ENCODE assay signal across 7 mouse cellular contexts in genomic region chr7:109175670-109176625, GRCm38 (mm10). TPM values are rescaled to one million over a fixed set of nuclear protein-coding genes. Genes with fewer than 3 reads are reported as not detected.
DNase-seq lines count a peak whose midpoint lies in the region; ATAC-seq and TF ChIP-seq lines count a peak whose summit lies in the region.

No protein-coding gene starts in this region.

- H3K36me3 ChIP-seq in lung, embryonic 16.5 days (ENCODE audit: control insufficient read depth, insufficient read depth, low read length), result no peaks in the 10 kb centered on the region
- H3K36me3 ChIP-seq in embryonic facial prominence, embryonic 14.5 days (ENCODE audit: control insufficient read depth, insufficient read depth, low read length), result no peaks in the 10 kb centered on the region
- no peaks in the 10 kb centered on the region for H3K36me3 ChIP-seq in intestine, embryonic 16.5 days (ENCODE audit: control insufficient read depth, insufficient read depth, low read length)
- no peaks in the 10 kb centered on the region for H3K36me3 ChIP-seq in stomach, embryonic 15.5 days

- H3K9ac ChIP-seq in lung, embryonic 16.5 days (ENCODE audit: low read length), result peak overlapping the region; percentile 72; the same call in 1 of the 2 replicates
- H3K9ac ChIP-seq in embryonic facial prominence, embryonic 14.5 days (ENCODE audit: low read depth, low read length), result no peak overlapping the region
- peak overlapping the region; percentile 68; the same call in 1 of the 2 replicates for H3K9ac ChIP-seq in intestine, embryonic 16.5 days (ENCODE audit: low read depth, low read length)
- H3K9ac ChIP-seq in stomach, embryonic 15.5 days, result no peak overlapping the region

- 0 out of 2 replicates have a peak, but pooled peaks cover 9% of the 10 kb centered on the region for H3K4me1 ChIP-seq in lung, embryonic 16.5 days (replicated peaks; ENCODE audit: control insufficient read depth, insufficient read depth, low read length)
- peaks cover 2% of the 10 kb centered on the region; the same call in 1 of the 2 replicates for H3K4me1 ChIP-seq in lung, adult 2 months (ENCODE audit: control insufficient read depth, insufficient read depth, low read length)
- peaks cover 6% of the 10 kb centered on the region for H3K4me1 ChIP-seq in embryonic facial prominence, embryonic 14.5 days (ENCODE audit: control insufficient read depth, insufficient read depth, low read length)
- H3K4me1 ChIP-seq in intestine, embryonic 16.5 days (ENCODE audit: control insufficient read depth, insufficient read depth, low read length), result peaks cover 5% of the 10 kb centered on the region
- H3K4me1 ChIP-seq in stomach, embryonic 15.5 days, result 0 out of 2 replicates have a peak, but pooled peaks cover 5% of the 10 kb centered on the region

- peak overlapping the region; percentile 69 for H3K4me3 ChIP-seq in lung, embryonic 16.5 days (ENCODE audit: low read length)
- no peak overlapping the region for H3K4me3 ChIP-seq in lung, adult 2 months (replicated peaks; ENCODE audit: extremely low read depth, low read depth, low read length)
- peak overlapping the region; percentile 70 for H3K4me3 ChIP-seq in embryonic facial prominence, embryonic 14.5 days (ENCODE audit: low read depth, low read length)
- peak overlapping the region; percentile 65 for H3K4me3 ChIP-seq in intestine, embryonic 16.5 days (ENCODE audit: low read length)
- peak overlapping the region; percentile 59 for H3K4me3 ChIP-seq in stomach, embryonic 15.5 days (replicated peaks)

- peak; percentile 72 for ATAC-seq in lung, embryonic 16.5 days (ENCODE audit: low read depth)
- ATAC-seq in embryonic facial prominence, embryonic 14.5 days (ENCODE audit: low read depth), result peak; percentile 4; the same call in 1 of the 2 replicates
- peak; percentile 16; the same call in 1 of the 2 replicates for ATAC-seq in intestine, embryonic 16.5 days
- ATAC-seq in stomach, embryonic 15.5 days (ENCODE audit: insufficient read depth, low FRiP score, low read depth), result peak; percentile 20; the same call in 1 of the 2 replicates

- no peak for TF ChIP-seq CTCF in lung, adult 2 months (IDR thresholded peaks at IDR 0.05; ENCODE audit: insufficient read depth, low read length)

- DNase-seq in lung, adult 2 months, result no peak
- no peak for DNase-seq in embryonic facial prominence, embryonic 14.5 days (ENCODE audit: low spot score)
- DNase-seq in layer of hippocampus, adult 18-20 months (ENCODE audit: low spot score in 2 of 2), result no peak
- DNase-seq in spleen, postnatal 4 days (ENCODE audit: low spot score in 2 of 2), result no peak

- WGBS in lung, embryonic 16.5 days, result 30% methylated on average over 13 of the region's 13 CpGs
- 34% methylated on average over 13 of the region's 13 CpGs for WGBS in lung, adult 2 months
- WGBS in embryonic facial prominence, embryonic 14.5 days, result 16% methylated on average over 13 of the region's 13 CpGs
- WGBS in intestine, embryonic 16.5 days, result 25% methylated on average over 13 of the region's 13 CpGs
- WGBS in stomach, embryonic 15.5 days, result 29% methylated on average over 13 of the region's 13 CpGs

- H3K27ac ChIP-seq in lung, embryonic 16.5 days (ENCODE audit: low read length), result no peak overlapping the region
- H3K27ac ChIP-seq in embryonic facial prominence, embryonic 14.5 days (replicated peaks; ENCODE audit: low read depth, low read length), result no peak overlapping the region
- no peak overlapping the region for H3K27ac ChIP-seq in intestine, embryonic 16.5 days (ENCODE audit: low read length)
- H3K27ac ChIP-seq in stomach, embryonic 15.5 days, result no peak overlapping the region

- peak overlapping the region; percentile 98 for H3K4me2 ChIP-seq in lung, embryonic 16.5 days (ENCODE audit: low read depth, low read length)
- peak overlapping the region; percentile 99 for H3K4me2 ChIP-seq in embryonic facial prominence, embryonic 14.5 days (ENCODE audit: low read depth, low read length)
- peak overlapping the region; percentile 100 for H3K4me2 ChIP-seq in intestine, embryonic 16.5 days (ENCODE audit: low read depth, low read length)
- peak overlapping the region; percentile 99 for H3K4me2 ChIP-seq in stomach, embryonic 15.5 days

- no peak for TF ChIP-seq POLR2A in lung, adult 2 months (IDR thresholded peaks at IDR 0.05; ENCODE audit: borderline replicate concordance, extremely low read depth, low read depth, low read length)

- H3K27me3 ChIP-seq in lung, embryonic 16.5 days (ENCODE audit: control insufficient read depth, insufficient read depth, low read depth, low read length), result peaks cover 24% of the 10 kb centered on the region
- peaks cover 40% of the 10 kb centered on the region for H3K27me3 ChIP-seq in embryonic facial prominence, embryonic 14.5 days (replicated peaks; ENCODE audit: control insufficient read depth, insufficient read depth, low read length)
- H3K27me3 ChIP-seq in intestine, embryonic 16.5 days (replicated peaks; ENCODE audit: control insufficient read depth, insufficient read depth, low read length), result peaks cover 39% of the 10 kb centered on the region
- H3K27me3 ChIP-seq in stomach, embryonic 15.5 days (replicated peaks), result peaks cover 36% of the 10 kb centered on the region

- no peaks in the 10 kb centered on the region for H3K9me3 ChIP-seq in lung, embryonic 16.5 days (ENCODE audit: control insufficient read depth, low read length)
- no peaks in the 10 kb centered on the region for H3K9me3 ChIP-seq in embryonic facial prominence, embryonic 14.5 days (ENCODE audit: control insufficient read depth, low read length)
- no peaks in the 10 kb centered on the region for H3K9me3 ChIP-seq in intestine, embryonic 16.5 days (ENCODE audit: control insufficient read depth, low read length)
- no peaks in the 10 kb centered on the region for H3K9me3 ChIP-seq in stomach, embryonic 15.5 days

RNA-seq across cellular contexts. Expression of gene Lmo1, which starts 0.9 kb away (rescaled TPM):
- 11.8 and 13.3 TPM in 2 replicates for polyA plus RNA-seq in lung, embryonic 16.5 days (2015; fragmentation: Nextera tagmentation; extraction: Ambion mirVana)
- polyA plus RNA-seq in lung, adult 2 months (2012; rRNA removed), result 7.5 and 8.7 TPM in 2 replicates
- polyA plus RNA-seq in embryonic facial prominence, embryonic 14.5 days (2014; fragmentation: Nextera tagmentation; extraction: Ambion mirVana), result 37.3 and 45.8 TPM in 2 replicates
- 1.7 and 2.6 TPM in 2 replicates for polyA plus RNA-seq in intestine, embryonic 16.5 days (2015; fragmentation: Nextera tagmentation; extraction: Ambion mirVana)
- 5.3 and 6.4 TPM in 2 replicates for polyA plus RNA-seq in stomach, embryonic 15.5 days (2015; fragmentation: Nextera tagmentation; extraction: Ambion mirVana)
- 10 to 100 TPM; 65.6 to 72.7 TPM for total RNA-seq in layer of hippocampus, adult 18-20 months (2021)

Comparison
In these comparisons a context has a peak if more than half of its experiments do, and no peak if none do; other contexts are left out.
1. ATAC-seq: peak in every context shown above with its lines; median percentile 72 in lung, embryonic 16.5 days; 20 in stomach, embryonic 15.5 days; 16 in intestine, embryonic 16.5 days; 4 in embryonic facial prominence, embryonic 14.5 days.
2. H3K9ac ChIP-seq: peak in lung, embryonic 16.5 days (single experiment) and intestine, embryonic 16.5 days (single experiment); none in embryonic facial prominence, embryonic 14.5 days (single experiment) and stomach, embryonic 15.5 days (single experiment).
3. Peak in every context shown above with its lines, with median percentiles within 50 percentile points of each other: H3K4me2 ChIP-seq.